Mouse (Mus musculus) spleen, adult 2 months (tissue): ENCODE measurements around the gene Clns1a. TPM values are rescaled to one million over a fixed set of nuclear protein-coding genes. Genes with fewer than 3 reads are reported as not detected.

ENCODE experiments used
- DNase-seq, 2 experiments: peaks; one replicate each; pipeline versions ENCODE4 v3.0.0 to v3.0.0-alpha.2; 2012 to 2021; ENCODE audit warnings: low spot score in 2 of 2, low read depth in 1 of 2
- H3K27ac ChIP-seq: fragments of 200-500 bp; 2 replicates; pipeline ENCODE4 v1.5.1; 2012; ENCODE audit warnings: low read length, inconsistent platforms; ENCODE audit not compliant: insufficient read depth
- H3K27me3 ChIP-seq: fragments of 200-500 bp; 2 replicates; pipeline ENCODE4 v1.6.1; 2012; ENCODE audit warnings: mild to moderate bottlenecking, moderate library complexity, low read length, inconsistent platforms; ENCODE audit not compliant: control insufficient read depth, insufficient read depth
- H3K36me3 ChIP-seq: fragments of 200-500 bp; 2 replicates; pipeline ENCODE4 v1.6.1; 2012; ENCODE audit warnings: mild to moderate bottlenecking, low read length, inconsistent platforms; ENCODE audit not compliant: control insufficient read depth, insufficient read depth
- H3K4me1 ChIP-seq: fragments of 200-500 bp; 2 replicates; pipeline ENCODE4 v1.6.1; 2011; ENCODE audit warnings: inconsistent platforms; ENCODE audit not compliant: control insufficient read depth, insufficient read depth, insufficient read length
- H3K4me3 ChIP-seq: fragments of 200-500 bp; 2 replicates; pipeline ENCODE4 v1.5.1; 2011; ENCODE audit warnings: mild to moderate bottlenecking, inconsistent platforms; ENCODE audit not compliant: insufficient read depth, insufficient read length; ENCODE audit errors: extremely low read depth
- CTCF ChIP-seq: fragments of 200-500 bp; IDR thresholded peaks from 2 replicates; pipeline ENCODE4 v1.5.1; 2011; ENCODE audit warnings: mild to moderate bottlenecking, inconsistent platforms; ENCODE audit not compliant: insufficient read depth, insufficient read length, insufficient replicate concordance; ENCODE audit errors: extremely low read depth
- POLR2A ChIP-seq: fragments of 200-500 bp; IDR thresholded peaks from 2 replicates; pipeline ENCODE4 v1.6.1; 2011; ENCODE audit warnings: low read depth, low read length, inconsistent platforms
- WGBS: fragments of 180-500 bp; shearing (Covaris S2); methylation state at CpG from one replicate; pipeline ENCODE4 v1.1.7; 2018; 5-methylcytosine and 5-hydroxymethylcytosine counted together
- polyA plus RNA-seq: library from polyadenylated mRNA; depleted of rRNA; stranded (reverse); fragments of >200 nt; gene quantifications from 2 replicates; pipeline ENCODE4 v1.2.3, GENCODE M21; 2012

Clns1a gene
- polyA plus RNA-seq, 1 experiment = 18.4 TPM

GRCm38 (mm10) chr7:97714651-97715050 is 18.2 kb downstream of the Clns1a start:
- Histone ChIP-seq H3K27ac (no peak overlapping the region), H3K27me3 (no peaks in the 10 kb centered on the region), H3K4me1 (no peaks in the 10 kb centered on the region), H3K36me3 (peaks cover 36% of the 10 kb centered on the region), H3K4me3 (no peak overlapping the region)
- no peak for TF ChIP-seq CTCF
- TF ChIP-seq POLR2A = no peak
- 98% methylated on average over 5 of the region's 5 CpGs for WGBS
- no peak for DNase-seq

- H3K4me3 ChIP-seq = no peak overlapping the region
- no peaks in the 10 kb centered on the region for H3K4me1 ChIP-seq
- H3K27ac ChIP-seq = no peak overlapping the region
- no peaks in the 10 kb centered on the region for H3K27me3 ChIP-seq
- TF ChIP-seq CTCF = no peak
- no peak for TF ChIP-seq POLR2A
- peaks cover 36% of the 10 kb centered on the region for H3K36me3 ChIP-seq
- no peak for DNase-seq
- 92% methylated on average over 1 of the region's 1 CpGs for WGBS
These were observed 20.9 kb downstream of the Clns1a start for GRCm38 (mm10) chr7:97717326-97717725.

- Histone ChIP-seq H3K27ac (no peak overlapping the region), H3K36me3 (peaks cover 28% of the 10 kb centered on the region), H3K4me3 (no peak overlapping the region), H3K27me3 (no peaks in the 10 kb centered on the region), H3K4me1 (no peaks in the 10 kb centered on the region)
- TF ChIP-seq POLR2A = no peak
- TF ChIP-seq CTCF = no peak
- DNase-seq = no peak
- WGBS = 87% methylated on average over 5 of the region's 5 CpGs
These were observed 22.6 kb downstream of the Clns1a start for GRCm38 (mm10) chr7:97719078-97719477.

- Histone ChIP-seq H3K36me3 (peaks cover 21% of the 10 kb centered on the region), H3K4me1 (no peaks in the 10 kb centered on the region), H3K27me3 (no peaks in the 10 kb centered on the region), H3K4me3 (no peak overlapping the region), H3K27ac (no peak overlapping the region)
- DNase-seq = no peak
- WGBS = 82% methylated on average over 5 of the region's 5 CpGs
- TF ChIP-seq CTCF = no peak
- no peak for TF ChIP-seq POLR2A
These were observed 23.7 kb downstream of the Clns1a start for GRCm38 (mm10) chr7:97720109-97720508.

GRCm38 (mm10) chr7:97722278-97722918 is 26.0 kb downstream of the Clns1a start:
- H3K36me3 ChIP-seq = peaks cover 14% of the 10 kb centered on the region

GRCm38 (mm10) chr7:97723646-97724538 is 27.5 kb downstream of the Clns1a start:
- TF ChIP-seq POLR2A (no peak), CTCF (no peak)
- Histone ChIP-seq H3K27ac (no peak overlapping the region), H3K36me3 (peaks cover 7% of the 10 kb centered on the region), H3K27me3 (no peaks in the 10 kb centered on the region), H3K4me1 (no peaks in the 10 kb centered on the region), H3K4me3 (no peak overlapping the region)
- no peak for DNase-seq
- WGBS = 67% methylated on average over 11 of the region's 11 CpGs

More at GRCm38 (mm10) chr7:97722278-97722918, 26.0 kb downstream of the Clns1a start:
- 79% methylated on average over 7 of the region's 7 CpGs for WGBS
- Histone ChIP-seq H3K4me1 (no peaks in the 10 kb centered on the region), H3K27ac (no peak overlapping the region), H3K4me3 (no peak overlapping the region), H3K27me3 (no peaks in the 10 kb centered on the region)
- no peak for TF ChIP-seq POLR2A
- TF ChIP-seq CTCF = no peak
- no peak for DNase-seq
